Mouse (Mus musculus) right cerebral cortex, postnatal 25 days (tissue): ENCODE results near the gene Mrps24.

Experiments
- DNase-seq: peaks from one replicate; pipeline ENCODE4 v3.0.0; 2022

Mrps24 gene

GRCm38 (mm10) chr11:5715630-5716105, at the start of gene Mrps24:
Gene Mrps24 (minus strand): TSS chr11:5715680.
- DNase-seq = no peak

- DNase-seq = no peak
These were observed 47.1 kb upstream of the Mrps24 start for GRCm38 (mm10) chr11:5762633-5762982.

GRCm38 (mm10) chr11:5761820-5762632, 46.5 kb upstream of the Mrps24 start, which contains the start of gene Urgcp:
Gene Urgcp (minus strand): TSS chr11:5762376.
- peak; percentile 93 for DNase-seq

GRCm38 (mm10) chr11:5753755-5754154, 38.3 kb upstream of the Mrps24 start:
- no peak for DNase-seq

- no peak for DNase-seq
These were observed 29.5 kb upstream of the Mrps24 start for GRCm38 (mm10) chr11:5744951-5745350.

GRCm38 (mm10) chr11:5742106-5742505, 26.6 kb upstream of the Mrps24 start:
- no peak for DNase-seq

- DNase-seq = peak; percentile 86
These were observed 25.6 kb upstream of the Mrps24 start for GRCm38 (mm10) chr11:5740965-5741627.

GRCm38 (mm10) chr11:5740599-5740964, 25.1 kb upstream of the Mrps24 start:
- no peak for DNase-seq

- DNase-seq = no peak
These were observed 24.4 kb upstream of the Mrps24 start for GRCm38 (mm10) chr11:5739846-5740245.

- no peak for DNase-seq
These were observed 23.6 kb upstream of the Mrps24 start for GRCm38 (mm10) chr11:5738888-5739632.

GRCm38 (mm10) chr11:5737137-5737536, 21.7 kb upstream of the Mrps24 start:
- DNase-seq = no peak

GRCm38 (mm10) chr11:5734323-5734722, 18.8 kb upstream of the Mrps24 start:
- no peak for DNase-seq

- no peak for DNase-seq
These were observed 16.9 kb upstream of the Mrps24 start for GRCm38 (mm10) chr11:5732401-5732800.

- no peak for DNase-seq
These were observed 14.1 kb upstream of the Mrps24 start for GRCm38 (mm10) chr11:5729582-5729981.

GRCm38 (mm10) chr11:5718611-5719354, 3.3 kb upstream of the Mrps24 start:
- DNase-seq = no peak

GRCm38 (mm10) chr11:5716938-5717705, 1.6 kb upstream of the Mrps24 start:
- DNase-seq = no peak

GRCm38 (mm10) chr11:5716246-5716645, 766 bp upstream of the Mrps24 start:
- DNase-seq = no peak

- DNase-seq = no peak
These were observed 301 bp downstream of the Mrps24 start for GRCm38 (mm10) chr11:5715179-5715578.

GRCm38 (mm10) chr11:5707530-5708353, 7.7 kb downstream of the Mrps24 start:
- DNase-seq = peak; percentile 87

GRCm38 (mm10) chr11:5706874-5707529, 8.5 kb downstream of the Mrps24 start:
- DNase-seq = no peak
